13 mouse cellular contexts compared by ENCODE assay signal in the genomic region with DNA sequence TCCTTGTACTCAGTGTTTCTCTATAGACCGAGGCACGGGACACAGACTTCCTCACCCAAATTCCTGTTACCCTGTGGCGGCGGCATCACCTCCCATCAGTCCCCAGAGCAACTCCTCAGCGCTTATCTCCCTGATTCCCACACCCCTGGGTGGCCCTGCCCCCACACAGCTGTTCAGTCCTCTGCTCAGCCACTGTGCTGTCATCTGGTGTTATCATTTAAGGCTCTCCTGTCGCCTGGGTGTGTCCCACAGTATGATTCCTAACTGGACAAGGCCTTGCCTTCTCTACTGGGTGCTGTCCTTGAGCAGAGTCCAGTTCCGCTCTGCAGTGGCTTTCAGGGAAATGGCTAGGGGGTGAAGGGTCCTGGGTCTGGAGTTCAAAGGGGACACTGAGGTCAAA. TPM values are rescaled to one million over a fixed set of nuclear protein-coding genes. Genes with fewer than 3 reads are reported as not detected.
DNase-seq lines count a peak whose midpoint lies in the region; ATAC-seq lines count a peak whose summit lies in the region.
"Had no signal": no experiment of that assay in that cellular context is flagged by ENCODE, and none has a peak within 500 bp of the region (broad histone marks: within the 10 kb centered on the region; RNA-seq: fewer than 3 reads in every experiment).

No protein-coding gene starts in this region.

- 45% methylated on average over 7 of the region's 7 CpGs for WGBS in intestine, embryonic 15.5 days

- no peak overlapping the region for H3K4me2 ChIP-seq in intestine, embryonic 15.5 days (replicated peaks)
- H3K4me2 ChIP-seq: neural tube, embryonic 12.5 days had no signal

- H3K27me3 ChIP-seq in intestine, embryonic 15.5 days (replicated peaks), result no peaks in the 10 kb centered on the region
- H3K27me3 ChIP-seq: neural tube, embryonic 12.5 days had no signal

- H3K9ac ChIP-seq in intestine, embryonic 15.5 days, result no peak overlapping the region
- H3K9ac ChIP-seq: neural tube, embryonic 12.5 days had no signal

- peak; percentile 71 for ATAC-seq in intestine, embryonic 15.5 days

- H3K27ac ChIP-seq in intestine, embryonic 15.5 days, result no peak overlapping the region
- H3K27ac ChIP-seq: kidney, postnatal 0 days; neural tube, embryonic 12.5 days had no signal

- peak; percentile 12 to 26 for DNase-seq in adrenal gland, postnatal 36 days
- DNase-seq in adrenal gland, postnatal 4 days (ENCODE audit: low spot score in 2 of 2), result no peak
- DNase-seq in c-Kit-positive CD71-positive TER-119-negative erythroid progenitor cells, embryonic 14.5 days (ENCODE audit: low read depth), result peak; percentile 71
- peak; percentile 29 to 32 for DNase-seq in spleen, postnatal 14 days (ENCODE audit: low spot score in 2 of 2)
- no peak for DNase-seq in frontal cortex, adult 2 months (ENCODE audit: extremely low spot score in 1 of 2, low spot score in 1 of 2)
- DNase-seq in thymus, postnatal 10 days (ENCODE audit: low spot score in 2 of 2), result no peak
- DNase-seq in adipocyte (ENCODE audit: low spot score), result no peak
- DNase-seq: cerebellum, adult 8-10 months had no signal

- no peak overlapping the region for H3K4me3 ChIP-seq in intestine, embryonic 15.5 days (replicated peaks)
- H3K4me3 ChIP-seq: neural tube, embryonic 12.5 days had no signal

- H3K36me3 ChIP-seq in intestine, embryonic 15.5 days, result peaks cover 16% of the 10 kb centered on the region

- H3K9me3 ChIP-seq in intestine, embryonic 15.5 days, result no peaks in the 10 kb centered on the region
- H3K9me3 ChIP-seq: neural tube, embryonic 12.5 days had no signal

- 0 out of 2 replicates have a peak, but pooled peaks cover 8% of the 10 kb centered on the region for H3K4me1 ChIP-seq in intestine, embryonic 15.5 days (replicated peaks)
- H3K4me1 ChIP-seq: neural tube, embryonic 12.5 days had no signal

RNA-seq across cellular contexts. Expression of a gene that starts 2.9 kb away (rescaled TPM):
- total RNA-seq in adrenal gland, postnatal 36 days (2021), result 10 to 100 TPM; 55.2 to 81.1 TPM
- 10 to 100 TPM; 89.4 to 92.6 TPM for total RNA-seq in adrenal gland, postnatal 4 days (2021)
- 76.1 and 79.6 TPM in 2 replicates for polyA plus RNA-seq in intestine, embryonic 15.5 days (2015; fragmentation: Nextera tagmentation; extraction: Ambion mirVana)
- polyA plus RNA-seq in frontal cortex, adult 2 months (2012; rRNA removed), result 23.3 and 27.2 TPM in 2 replicates

RNA-seq across cellular contexts. Expression of a gene that starts 10.2 kb away (rescaled TPM):
- not detected for total RNA-seq in adrenal gland, postnatal 36 days (2021)
- not detected for total RNA-seq in adrenal gland, postnatal 4 days (2021)
- polyA plus RNA-seq in intestine, embryonic 15.5 days (2015; fragmentation: Nextera tagmentation; extraction: Ambion mirVana), result not detected in 2 replicates
- not detected in 2 replicates for polyA plus RNA-seq in frontal cortex, adult 2 months (2012; rRNA removed)
- polyA plus RNA-seq: forebrain, embryonic 11.5 days; heart, postnatal 0 days; kidney, postnatal 0 days; neural tube, embryonic 12.5 days had no signal

RNA-seq across cellular contexts. Expression of a gene that starts 29.8 kb away (rescaled TPM):
- total RNA-seq in adrenal gland, postnatal 36 days (2021), result 10 to 100 TPM; 51.1 to 90.8 TPM
- total RNA-seq in adrenal gland, postnatal 4 days (2021), result 100 to 1,000 TPM in 1 of 2 experiments, 10 to 100 TPM in 1; 94.6 to 101 TPM
- polyA plus RNA-seq in intestine, embryonic 15.5 days (2015; fragmentation: Nextera tagmentation; extraction: Ambion mirVana), result 22.5 and 23.2 TPM in 2 replicates
- 283 and 289 TPM in 2 replicates for polyA plus RNA-seq in frontal cortex, adult 2 months (2012; rRNA removed)

RNA-seq across cellular contexts. Expression of a gene that starts 43.1 kb away (rescaled TPM):
- total RNA-seq in adrenal gland, postnatal 36 days (2021), result 100 to 1,000 TPM in 1 of 2 experiments, 10 to 100 TPM in 1; 54.2 to 105 TPM
- total RNA-seq in adrenal gland, postnatal 4 days (2021), result 10 to 100 TPM; 83.6 to 95.1 TPM
- 19.8 and 21.3 TPM in 2 replicates for polyA plus RNA-seq in intestine, embryonic 15.5 days (2015; fragmentation: Nextera tagmentation; extraction: Ambion mirVana)
- polyA plus RNA-seq in frontal cortex, adult 2 months (2012; rRNA removed), result 112 and 120 TPM in 2 replicates

RNA-seq across cellular contexts. Expression of a gene that starts 54.0 kb away (rescaled TPM):
- 10 to 100 TPM; 12.4 to 16.0 TPM for total RNA-seq in adrenal gland, postnatal 36 days (2021)
- 10 to 100 TPM; 52.8 to 55.7 TPM for total RNA-seq in adrenal gland, postnatal 4 days (2021)
- polyA plus RNA-seq in intestine, embryonic 15.5 days (2015; fragmentation: Nextera tagmentation; extraction: Ambion mirVana), result 11.7 and 12.9 TPM in 2 replicates
- 228 and 277 TPM in 2 replicates for polyA plus RNA-seq in frontal cortex, adult 2 months (2012; rRNA removed)

Comparison
In these comparisons a context has a peak if more than half of its experiments do, and no peak if none do; other contexts are left out.
1. DNase-seq: peak in adrenal gland, postnatal 36 days (2 of 2), c-Kit-positive CD71-positive TER-119-negative erythroid progenitor cells, embryonic 14.5 days (single experiment) and spleen, postnatal 14 days (2 of 2); none in adrenal gland, postnatal 4 days (0 of 2), frontal cortex, adult 2 months (0 of 2), thymus, postnatal 10 days (0 of 2) and adipocyte (single experiment).